Mouse (Mus musculus) ovary, postnatal 10 days (tissue): ENCODE measurements at regions not wholly inside any gene's neighbourhood (a gene's known extent, or its start where the extent isn't known, plus 50 kb on each side); places are given as distances from the start of the nearest gene placed in this dataset.

ENCODE experiments used
- DNase-seq: peaks from one replicate; pipeline ENCODE4 v3.0.0; 2022; ENCODE audit warnings: low spot score

DNA sequence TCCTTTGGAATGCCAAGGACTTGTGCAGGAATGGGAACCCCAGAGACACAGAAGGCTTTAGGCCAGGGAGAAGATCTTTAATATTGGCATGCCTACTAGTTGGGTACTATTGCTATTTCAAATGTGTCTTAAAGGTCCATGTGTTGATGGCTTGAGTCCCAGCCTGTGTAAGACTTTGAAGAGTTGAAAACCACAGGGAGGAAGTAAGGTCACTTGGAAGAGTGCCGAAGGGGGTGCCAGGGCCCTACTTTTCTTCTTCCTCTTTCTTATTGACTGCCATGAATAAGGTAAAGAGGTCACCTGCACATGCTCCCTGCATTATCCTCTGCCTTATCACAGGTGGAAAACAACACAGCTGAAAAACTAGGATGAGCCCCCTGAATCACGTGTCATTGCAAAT, 56.1 kb upstream of the Nrp1 start:
- no peak for DNase-seq
